Comparison of ENCODE assay signal across 19 mouse cellular contexts in the genomic region with DNA sequence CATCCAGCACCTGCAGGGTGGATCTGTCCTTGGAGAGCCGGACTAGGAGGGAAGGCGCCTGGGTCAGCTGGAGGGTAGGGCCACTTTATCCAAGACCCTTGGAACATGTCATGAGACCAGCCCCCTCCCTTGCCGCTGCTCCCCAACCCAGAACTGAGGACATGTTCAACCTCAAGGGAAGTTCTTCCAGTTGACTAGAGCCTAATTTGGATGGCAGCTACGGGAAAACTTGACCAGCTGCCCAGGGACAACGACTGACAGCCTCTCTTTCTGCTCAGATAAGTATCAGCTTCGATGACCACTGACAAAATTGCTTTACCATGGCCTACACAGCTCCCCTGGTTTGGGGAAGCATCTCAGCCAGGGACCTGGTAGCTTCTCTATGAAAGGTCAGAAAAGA. TPM values are rescaled to one million over a fixed set of nuclear protein-coding genes. Genes with fewer than 3 reads are reported as not detected.
"Had no signal": no experiment of that assay in that cellular context is flagged by ENCODE, and none has a peak within 500 bp of the region (broad histone marks: within the 10 kb centered on the region; RNA-seq: fewer than 3 reads in every experiment).

No protein-coding gene starts in this region.

- H3K4me1 ChIP-seq: limb, embryonic 15.5 days; liver, embryonic 12.5 days; midbrain, embryonic 12.5 days; neural tube, embryonic 13.5 days had no signal

- DNase-seq: layer of hippocampus, adult 9-11 months; layer of hippocampus, postnatal 36 days; lung, embryonic 14.5 days; lung, postnatal 10 days; lung, postnatal 4 days; retina, postnatal 1 day; right cerebral cortex, postnatal 4 days; spleen, adult 18-20 months had no signal

- H3K27me3 ChIP-seq: limb, embryonic 15.5 days; midbrain, embryonic 12.5 days; neural tube, embryonic 13.5 days had no signal

- H3K4me3 ChIP-seq: limb, embryonic 15.5 days; liver, embryonic 12.5 days; midbrain, embryonic 12.5 days; neural tube, embryonic 13.5 days had no signal

- H3K27ac ChIP-seq: limb, embryonic 15.5 days; liver, embryonic 12.5 days; midbrain, embryonic 12.5 days; neural tube, embryonic 13.5 days had no signal

RNA-seq across cellular contexts. Expression of a gene that starts 1.5 kb away (rescaled TPM):
- total RNA-seq: megakaryocyte-erythroid progenitor cell, adult 5-6 weeks had no signal
- polyA plus RNA-seq: kidney, embryonic 16.5 days; limb, embryonic 11.5 days; midbrain, embryonic 12.5 days; neural tube, embryonic 13.5 days; stomach, embryonic 14.5 days had no signal

RNA-seq across cellular contexts. Expression of a gene that starts 20.6 kb away (rescaled TPM):
- total RNA-seq: layer of hippocampus, adult 18-20 months; layer of hippocampus, postnatal 36 days; left cerebral cortex, postnatal 10 days; megakaryocyte-erythroid progenitor cell, adult 5-6 weeks had no signal
- polyA plus RNA-seq: liver, embryonic 12.5 days; midbrain, embryonic 12.5 days; midbrain, embryonic 16.5 days; neural tube, embryonic 13.5 days had no signal

RNA-seq across cellular contexts. Expression of a gene that starts 45.1 kb away (rescaled TPM):
- polyA plus RNA-seq: lung, embryonic 14.5 days; stomach, embryonic 14.5 days had no signal
